Mouse (Mus musculus) kidney, adult 11 months (tissue): Measurements from ENCODE around the gene Klf2.

Experiments used
- DNase-seq: peaks from one replicate; pipeline ENCODE4 v3.0.0; 2022

Gene Klf2

DNA sequence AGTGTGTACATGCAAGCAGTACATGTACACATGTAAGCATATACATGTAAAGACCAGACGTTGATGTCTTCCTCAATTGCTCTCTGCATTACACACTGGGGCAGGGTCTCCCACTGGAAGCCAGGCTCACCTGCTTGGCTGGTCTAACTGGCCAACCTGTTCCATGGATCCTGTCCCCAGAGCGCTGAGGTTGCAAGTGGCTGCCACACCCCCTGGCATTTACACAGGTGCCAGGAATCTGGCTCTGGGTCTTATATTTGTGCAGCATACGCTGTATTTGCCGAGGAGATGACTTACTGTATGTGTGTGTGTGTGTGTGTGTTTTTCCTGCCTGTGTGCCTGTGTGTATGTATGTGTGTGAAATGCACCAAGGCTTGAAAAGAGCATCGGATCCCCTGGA lies 11.9 kb upstream of the Klf2 start:
- no peak for DNase-seq

DNA sequence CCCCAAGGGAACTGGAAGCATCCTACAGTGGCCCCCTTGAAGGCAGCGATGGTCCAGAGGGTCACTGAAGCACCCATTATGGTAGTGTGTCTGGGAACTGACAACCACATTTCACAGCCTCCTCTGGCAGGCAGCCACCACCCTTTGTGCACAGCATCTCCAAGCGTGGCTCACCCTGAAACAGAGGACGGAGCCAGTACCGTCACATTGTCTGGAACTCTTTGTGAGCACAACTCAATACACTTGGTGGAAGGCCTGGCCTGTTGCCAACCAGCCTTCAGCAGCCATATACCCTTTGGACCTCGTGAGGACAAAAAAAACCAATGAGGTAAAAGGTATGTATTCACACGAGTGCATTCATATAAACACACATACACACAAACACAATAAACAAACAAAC lies 10.6 kb upstream of the Klf2 start:
- peak; percentile 47 for DNase-seq

DNA sequence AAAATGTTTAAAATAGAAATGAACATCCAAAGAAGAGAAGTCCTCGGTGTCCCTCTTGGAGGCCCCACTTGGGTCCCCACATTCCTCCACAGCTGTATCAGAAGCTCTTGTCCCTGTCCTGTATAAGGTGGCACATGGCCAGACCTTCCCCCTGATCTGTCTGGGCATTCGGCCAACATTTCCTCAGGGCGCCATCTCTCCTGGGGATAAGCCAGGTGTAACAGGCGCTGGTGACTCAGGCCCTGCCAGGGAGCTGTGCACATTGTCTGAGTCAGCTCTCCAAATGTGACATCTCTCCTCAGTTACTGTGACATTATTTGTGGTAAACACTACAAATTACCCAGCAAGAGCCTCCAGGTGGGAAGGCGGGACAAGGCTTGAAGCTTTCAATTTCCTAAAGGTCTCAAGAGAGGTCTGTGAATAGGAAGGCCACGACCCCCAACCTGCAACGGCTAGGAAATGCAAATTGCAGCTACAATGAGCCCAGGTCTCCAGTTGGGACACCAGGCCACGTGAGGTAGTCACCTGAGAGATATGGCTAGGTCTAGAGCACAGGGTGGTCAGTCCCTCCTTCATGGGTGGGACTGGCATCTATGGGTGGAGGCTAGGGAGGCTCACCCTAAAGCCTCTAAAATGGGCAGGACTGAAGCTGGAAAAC lies 7.9 kb upstream of the Klf2 start:
- peak; percentile 81 for DNase-seq

DNA sequence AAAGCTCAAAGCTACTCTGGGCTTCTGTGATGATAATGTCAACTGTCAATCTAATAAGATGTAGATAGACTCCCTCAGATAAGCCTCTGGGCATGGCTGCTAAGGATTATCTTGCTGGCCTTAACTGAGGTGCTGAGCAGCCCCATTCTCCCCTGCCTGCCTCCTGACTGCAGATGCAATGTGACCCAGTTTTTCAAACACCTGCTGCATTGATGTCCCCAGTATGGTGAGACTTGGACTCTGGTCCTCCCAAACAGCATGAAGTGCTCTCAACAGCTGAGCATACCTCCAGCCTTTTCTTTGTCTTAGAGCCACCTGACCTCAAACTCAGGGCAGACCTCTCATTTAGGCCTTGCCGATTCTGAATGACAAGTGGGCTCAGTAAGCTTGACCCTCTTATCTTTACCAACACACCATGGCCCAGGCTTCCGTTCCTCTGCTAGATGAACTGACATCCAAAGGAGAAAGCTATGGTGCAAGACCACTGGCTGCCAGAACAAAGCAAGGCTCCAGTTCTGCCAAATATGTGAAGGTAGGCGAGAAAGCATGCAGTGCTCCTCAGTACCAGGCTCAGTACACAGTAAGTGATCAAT lies 5.8 kb upstream of the Klf2 start:
- no peak for DNase-seq

DNA sequence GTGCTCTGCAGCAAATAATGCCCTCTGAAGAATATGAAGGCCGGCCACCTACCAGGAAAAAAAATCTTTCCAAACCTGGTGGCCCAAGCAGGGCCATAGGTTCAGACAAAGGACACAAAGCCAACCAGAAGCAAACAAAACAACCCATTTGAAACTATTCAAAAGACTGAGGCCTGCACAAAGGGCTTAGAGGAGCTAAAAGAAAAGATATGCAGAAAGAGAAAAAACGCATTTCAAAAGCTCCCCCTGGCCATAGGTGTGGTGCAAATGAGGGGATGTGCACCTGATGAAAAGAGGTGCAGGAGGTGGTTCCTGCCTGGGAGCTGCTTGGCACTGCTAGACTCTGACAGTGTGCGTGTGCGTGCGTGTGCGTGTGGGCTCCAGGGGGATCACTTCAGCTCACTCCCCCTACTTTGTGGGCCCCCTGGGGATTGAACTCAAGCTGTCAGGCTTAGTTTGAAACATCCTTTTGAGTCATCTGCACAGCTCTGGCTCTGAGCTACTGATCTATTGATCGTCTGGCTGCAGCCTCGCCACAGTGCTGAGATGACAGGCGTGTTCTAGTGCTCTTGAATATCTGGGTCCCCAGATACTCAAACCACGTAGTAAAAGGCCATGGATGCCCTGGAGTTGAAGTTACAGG lies 2.7 kb upstream of the Klf2 start:
- no peak for DNase-seq

DNA sequence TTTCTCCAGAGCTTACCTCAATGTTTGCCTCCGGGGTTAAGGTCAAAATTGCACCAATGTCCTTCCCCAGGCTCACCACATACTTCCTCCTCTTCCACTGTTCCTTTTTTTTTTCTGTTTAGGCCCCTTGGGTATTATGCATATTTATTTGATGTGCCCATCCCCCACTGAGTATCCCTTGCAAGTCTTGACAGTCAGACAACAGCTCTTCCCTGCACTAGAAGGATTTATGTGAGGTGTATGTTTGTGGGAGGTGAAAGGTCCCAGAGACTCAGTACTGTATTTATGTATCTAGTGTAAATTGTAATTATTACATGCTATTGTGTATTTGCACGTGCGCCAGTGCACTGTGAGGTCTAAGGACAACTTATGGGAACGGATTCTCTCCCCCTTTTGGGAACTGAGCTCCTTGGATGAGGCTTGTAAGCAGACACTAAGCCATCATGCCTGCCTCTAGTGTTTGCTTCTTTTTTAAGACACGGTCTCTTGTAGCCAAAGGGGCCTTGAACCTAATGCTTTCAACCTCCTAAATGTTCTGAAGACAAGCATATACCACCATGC lies 1.0 kb upstream of the Klf2 start:
- no peak for DNase-seq

DNA sequence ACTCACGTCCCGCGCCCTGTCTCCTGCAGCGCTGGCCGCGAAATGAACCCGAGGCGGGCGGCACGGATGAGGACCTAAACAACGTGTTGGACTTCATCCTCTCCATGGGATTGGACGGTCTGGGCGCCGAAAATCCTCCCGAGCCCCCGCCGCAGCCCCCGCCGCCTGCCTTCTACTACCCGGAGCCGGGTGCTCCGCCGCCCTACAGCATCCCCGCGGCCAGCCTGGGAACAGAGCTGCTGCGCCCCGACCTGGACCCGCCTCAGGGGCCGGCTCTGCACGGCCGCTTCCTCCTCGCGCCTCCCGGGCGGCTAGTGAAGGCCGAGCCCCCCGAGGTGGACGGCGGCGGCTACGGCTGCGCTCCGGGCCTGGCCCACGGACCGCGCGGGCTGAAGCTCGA lies 564 bp downstream of the Klf2 start:
- no peak for DNase-seq

DNA sequence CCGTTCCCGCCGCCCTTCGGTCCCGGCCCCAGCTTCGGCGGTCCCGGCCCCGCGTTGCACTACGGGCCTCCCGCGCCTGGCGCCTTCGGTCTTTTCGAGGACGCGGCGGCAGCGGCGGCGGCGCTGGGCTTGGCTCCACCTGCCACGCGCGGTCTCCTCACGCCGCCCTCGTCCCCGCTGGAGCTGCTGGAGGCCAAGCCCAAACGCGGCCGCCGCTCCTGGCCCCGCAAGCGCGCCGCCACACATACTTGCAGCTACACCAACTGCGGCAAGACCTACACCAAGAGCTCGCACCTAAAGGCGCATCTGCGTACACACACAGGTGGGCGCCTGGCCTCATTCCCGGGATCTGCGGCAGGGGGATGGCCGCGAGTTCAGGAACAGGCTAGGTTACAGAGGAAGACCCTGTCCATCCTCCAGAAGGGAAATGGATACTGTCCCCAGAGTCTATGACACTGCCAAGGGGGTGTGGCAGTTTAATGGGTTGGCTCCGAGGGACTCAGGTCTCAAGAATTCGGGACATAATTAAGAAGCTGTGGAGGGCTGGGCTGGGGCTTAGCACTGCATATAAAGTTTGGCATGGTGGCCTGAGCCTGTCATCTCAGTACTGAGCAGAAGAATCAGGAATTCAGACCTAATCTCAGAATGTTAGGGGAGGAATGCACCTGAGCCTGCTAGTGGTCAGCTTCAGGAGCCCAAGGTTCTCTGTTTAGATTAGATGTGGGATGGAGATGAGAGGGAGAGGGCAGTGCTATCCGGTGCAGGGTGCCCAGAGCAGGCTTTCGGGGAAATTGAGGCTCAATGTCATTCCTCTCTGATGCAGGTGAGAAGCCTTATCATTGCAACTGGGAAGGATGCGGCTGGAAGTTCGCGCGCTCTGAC lies 1.3 kb downstream of the Klf2 start:
- no peak for DNase-seq

DNA sequence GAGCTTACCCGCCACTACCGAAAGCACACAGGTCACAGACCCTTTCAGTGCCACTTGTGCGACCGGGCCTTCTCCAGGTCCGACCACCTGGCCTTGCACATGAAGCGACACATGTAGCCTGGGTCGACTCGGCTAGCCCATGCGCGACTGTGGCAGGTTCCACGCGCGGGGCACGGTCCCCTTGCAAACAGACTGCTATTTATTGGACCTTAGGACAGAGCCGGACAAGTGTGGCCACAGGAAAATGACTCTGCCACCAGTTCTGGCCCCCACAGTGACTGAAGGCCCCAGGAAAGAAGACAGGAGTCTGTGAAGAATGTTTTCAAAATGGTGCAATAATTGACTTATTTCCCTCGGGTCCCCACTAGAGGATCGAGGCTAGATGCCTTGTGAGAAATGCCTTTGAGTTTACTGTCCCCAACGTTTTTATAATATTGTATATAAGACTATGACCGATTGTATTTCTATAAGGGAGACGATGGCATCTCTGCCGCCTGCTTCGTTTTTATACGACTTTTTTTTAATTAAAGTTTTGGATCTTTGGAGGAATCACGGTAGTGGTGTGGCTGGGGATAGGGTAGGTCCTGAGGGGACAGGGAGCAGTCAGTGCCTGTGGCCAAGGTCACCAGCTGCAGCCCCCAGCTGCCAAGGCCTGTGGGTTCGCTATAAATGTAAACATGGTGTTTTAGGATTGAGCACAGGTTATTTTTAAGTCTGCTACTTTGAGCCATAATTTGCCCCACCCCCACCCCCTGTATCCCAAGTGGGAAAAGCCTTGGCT lies 2.2 kb downstream of the Klf2 start:
- no peak for DNase-seq

DNA sequence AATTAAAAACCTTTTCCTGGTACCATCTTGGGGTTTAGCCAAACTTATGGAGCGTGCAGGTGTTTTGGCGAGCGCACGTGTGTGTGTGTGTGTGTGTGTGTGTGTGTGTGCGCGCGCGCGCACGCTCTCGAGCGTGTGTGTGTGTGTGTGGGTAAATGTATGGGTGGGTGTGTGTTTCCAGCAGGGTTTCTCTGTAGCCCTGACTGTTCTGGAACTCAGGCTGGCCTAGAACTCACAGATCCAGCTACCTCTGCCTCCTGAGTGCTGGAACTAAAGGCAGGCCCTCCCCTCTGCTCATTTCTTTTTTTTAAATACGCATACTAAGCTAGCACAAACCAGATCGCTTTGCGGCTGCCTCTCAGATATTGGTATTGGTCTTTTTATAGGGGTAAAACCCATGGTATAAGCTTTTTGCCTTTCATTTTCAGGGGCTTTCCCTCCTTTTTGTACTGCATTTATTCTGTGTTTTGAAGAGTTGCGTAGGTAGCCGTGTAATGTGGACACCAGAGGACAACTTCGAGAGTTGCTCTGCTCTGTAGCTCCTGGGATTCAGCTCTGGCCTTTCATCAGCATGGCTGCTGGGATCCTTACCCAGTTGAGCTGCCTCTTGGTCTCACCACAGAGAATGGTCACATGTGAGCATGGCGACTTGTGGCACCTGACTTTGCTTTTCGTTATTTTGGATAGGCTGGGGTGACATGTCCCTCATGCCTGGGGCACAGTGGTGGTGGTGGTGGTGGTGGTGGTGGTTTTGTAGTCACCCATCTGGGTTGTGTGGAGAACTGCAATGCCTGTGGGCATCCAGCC lies 3.0 kb downstream of the Klf2 start:
- DNase-seq = no peak

DNA sequence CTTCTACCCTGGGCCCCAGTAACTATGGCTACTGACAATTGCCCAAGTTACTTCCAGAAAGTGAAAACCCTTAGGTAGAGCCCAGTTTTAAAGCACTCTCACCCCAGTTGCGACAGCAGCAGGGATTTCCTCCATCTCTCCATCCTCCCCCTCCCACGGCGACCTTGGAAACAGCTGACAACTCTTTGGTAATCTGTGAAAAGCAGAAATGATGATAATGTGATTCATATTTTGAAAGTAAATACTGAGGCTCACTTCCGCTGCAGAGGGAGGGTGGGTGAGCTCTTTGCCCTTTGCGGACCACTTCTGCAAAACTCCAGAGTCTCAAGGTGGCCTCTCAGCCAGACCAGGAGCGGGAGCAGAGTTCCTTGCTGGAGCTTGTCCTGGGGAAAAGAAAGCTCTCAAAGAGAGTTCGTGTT lies 3.6 kb downstream of the Klf2 start:
- DNase-seq = no peak

DNA sequence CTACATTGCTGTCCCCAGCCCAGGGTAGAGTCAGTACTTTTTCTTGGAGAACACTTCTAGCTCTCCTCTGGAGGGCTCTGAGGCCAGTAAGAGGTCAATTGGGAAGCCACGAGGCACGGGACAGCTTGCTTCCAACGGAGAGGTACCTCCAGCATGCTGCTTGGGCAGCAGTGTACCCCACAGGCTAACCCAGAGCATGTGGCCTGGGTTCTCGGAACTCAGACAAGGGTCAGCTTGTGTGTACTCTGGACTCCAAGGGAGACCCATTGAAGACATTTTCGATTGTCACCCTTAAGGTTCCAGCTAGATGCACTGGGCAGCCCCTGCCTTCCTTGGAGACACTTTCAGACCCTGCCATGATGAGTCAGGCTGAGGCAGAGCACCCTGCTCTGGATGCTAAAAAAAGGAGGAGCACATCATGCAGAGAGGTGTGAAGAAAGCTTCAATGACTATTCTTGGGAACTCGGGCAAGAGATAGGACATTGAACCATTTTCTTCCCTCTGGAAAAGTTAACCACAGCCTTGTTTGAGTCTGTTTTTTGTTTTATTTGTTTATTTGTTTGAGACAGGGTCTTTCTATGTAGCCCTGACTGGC lies 4.4 kb downstream of the Klf2 start:
- DNase-seq = no peak

DNA sequence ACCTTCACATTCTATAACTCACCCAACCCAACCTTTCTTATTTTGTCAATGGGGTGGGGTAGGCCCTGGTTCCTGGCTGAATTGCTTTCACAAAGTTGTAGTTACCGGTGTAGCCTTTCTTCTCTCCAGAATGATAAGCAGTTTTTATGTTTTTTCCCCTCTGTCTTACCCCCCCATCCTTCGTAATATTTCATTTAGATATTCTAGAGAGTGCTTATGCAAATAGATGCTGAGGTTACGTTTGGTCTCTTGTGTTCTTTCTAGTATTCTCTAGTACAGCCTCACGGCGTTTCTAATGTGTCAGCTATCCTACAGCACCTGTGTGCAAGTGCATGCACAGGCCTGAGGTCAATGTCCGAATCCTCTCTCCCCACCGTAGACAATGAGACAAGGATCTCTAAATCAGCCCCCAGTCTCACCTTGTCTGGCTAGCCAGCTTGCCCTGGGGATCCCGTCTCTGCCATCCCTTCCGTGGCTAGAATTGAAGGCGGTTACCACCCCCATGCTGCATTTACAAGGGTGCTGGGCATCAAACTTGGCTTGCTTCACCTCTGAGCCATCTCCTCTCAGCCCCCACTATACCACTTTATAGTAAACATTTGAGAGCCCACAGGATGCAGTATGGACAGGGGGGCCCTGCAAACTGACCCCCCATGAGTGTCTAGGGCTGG lies 5.3 kb downstream of the Klf2 start:
- DNase-seq = no peak

DNA sequence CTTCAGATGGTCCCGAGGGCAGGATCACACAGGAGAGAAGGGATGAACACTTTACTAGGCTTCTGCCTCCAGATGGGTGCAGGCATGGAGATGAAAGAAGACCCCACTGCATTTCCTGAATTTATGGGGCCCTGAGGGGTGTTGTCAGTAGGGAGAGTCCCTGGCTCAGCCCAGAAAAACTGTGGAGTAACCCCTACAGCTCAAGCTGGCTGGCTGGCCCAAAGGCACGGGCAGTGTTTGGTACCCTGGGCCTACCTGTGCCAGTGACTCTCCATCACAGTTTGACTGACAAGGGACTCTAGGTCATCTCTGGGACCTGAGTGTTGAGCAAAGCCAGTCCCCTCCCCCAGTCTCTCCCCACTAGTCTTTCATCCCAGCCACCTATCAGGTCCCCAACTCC lies 5.9 kb downstream of the Klf2 start:
- no peak for DNase-seq

DNA sequence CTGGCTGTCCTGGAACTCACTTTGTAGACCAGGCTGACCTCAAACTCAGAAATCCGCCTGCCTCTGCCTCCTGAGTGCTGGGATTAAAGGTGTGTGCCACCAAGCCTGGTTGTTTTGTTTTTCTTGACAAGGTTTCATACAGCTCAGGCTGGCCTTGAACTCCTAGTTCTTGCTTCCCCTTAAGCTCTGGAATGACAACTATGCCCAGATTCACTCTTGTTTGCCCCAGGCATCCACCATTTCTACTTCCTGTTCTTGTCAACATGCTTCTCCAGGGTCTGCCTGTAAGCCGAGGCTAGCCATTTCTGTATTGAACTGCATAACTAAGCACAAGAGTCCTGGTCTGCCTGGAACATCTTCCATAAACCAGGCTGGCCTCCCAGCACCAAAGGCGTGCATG lies 10.3 kb downstream of the Klf2 start:
- DNase-seq = no peak

DNA sequence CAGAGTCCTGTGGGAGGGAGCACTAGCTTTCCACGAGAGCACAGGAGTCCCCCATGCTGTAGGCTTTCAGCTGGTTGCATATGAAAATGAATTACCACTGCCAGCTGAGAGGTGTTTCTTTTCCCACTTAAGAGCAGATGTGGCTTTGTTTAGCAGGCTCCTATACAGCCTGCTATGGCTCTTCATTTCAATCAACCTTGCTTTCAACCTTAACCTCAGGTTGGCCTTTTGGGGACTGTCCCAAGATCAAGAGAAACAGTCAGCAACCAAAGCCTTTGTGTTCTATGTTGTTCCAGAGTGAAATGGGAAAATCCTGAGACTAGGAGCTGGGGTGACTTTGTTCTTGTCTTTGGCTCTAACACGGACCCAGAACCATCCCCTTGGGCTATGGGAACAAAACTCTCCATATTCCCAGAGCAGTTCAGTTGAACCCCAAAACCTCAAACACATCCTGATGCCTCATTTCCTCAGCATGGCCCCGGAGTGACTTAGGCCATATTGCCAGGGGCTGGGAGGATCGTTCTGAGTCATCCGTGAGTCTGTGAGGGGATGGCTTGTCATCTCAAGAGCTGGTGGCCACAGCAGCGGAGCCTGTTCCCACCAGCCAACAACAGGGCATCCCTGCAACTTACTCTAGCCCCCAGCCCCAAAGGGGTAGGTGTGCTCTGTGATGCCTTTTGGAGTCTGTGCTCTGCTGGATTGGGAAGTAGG lies 12.1 kb downstream of the Klf2 start:
- DNase-seq = no peak

DNA sequence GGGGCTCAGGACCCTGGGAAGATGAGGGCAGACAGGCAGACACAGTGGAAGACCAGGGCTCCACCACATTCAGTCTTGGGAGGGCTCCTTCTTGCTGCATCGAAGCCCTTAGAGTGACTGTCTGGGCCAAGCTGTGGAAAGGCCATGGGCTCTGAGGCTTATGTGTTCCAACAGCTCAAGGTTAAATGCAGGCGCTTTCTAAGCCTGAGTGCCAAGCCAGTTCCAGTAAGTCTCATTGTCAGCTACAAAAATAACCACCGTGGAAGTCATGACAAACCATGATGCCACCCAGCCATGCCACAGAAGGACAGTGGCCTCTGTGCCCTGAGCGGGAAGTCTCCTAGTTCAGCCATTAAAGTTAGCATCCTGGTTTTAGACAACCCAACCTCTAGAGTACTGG lies 12.8 kb downstream of the Klf2 start:
- DNase-seq = no peak

DNA sequence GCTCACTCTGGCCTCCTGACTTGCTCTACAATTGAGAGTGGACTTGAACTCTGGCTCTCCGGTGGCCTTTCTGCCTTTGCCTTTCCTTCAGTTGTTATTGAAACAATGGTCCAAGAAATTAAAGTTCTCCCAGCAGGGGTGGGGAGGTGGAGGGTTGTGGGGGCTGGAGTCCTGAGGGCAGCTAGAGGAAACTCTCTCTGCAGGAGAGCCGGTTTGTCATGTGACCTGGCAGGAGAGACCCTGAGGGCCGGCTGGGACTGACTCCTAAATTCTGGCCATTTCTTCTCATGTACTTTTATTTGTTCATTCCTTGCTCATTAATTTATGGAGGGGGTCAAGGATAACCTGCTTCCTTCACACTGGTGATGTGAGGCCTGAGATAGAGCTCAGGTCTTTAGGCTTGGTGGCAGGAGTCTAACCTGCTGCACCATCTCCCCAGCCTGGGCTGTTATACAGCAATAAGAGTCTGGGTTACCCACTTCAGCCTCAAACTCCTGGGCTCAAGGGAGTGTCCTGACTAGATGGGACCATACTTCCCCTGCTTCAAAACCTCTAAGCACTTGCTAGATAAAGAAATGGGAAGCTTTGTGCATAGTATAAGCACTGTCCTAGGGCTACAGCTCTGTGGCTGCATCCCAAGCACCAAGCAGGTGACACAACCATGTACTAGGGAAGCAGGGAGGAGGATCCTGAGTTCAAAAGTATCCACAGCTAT lies 14.8 kb downstream of the Klf2 start:
- DNase-seq = no peak

DNA sequence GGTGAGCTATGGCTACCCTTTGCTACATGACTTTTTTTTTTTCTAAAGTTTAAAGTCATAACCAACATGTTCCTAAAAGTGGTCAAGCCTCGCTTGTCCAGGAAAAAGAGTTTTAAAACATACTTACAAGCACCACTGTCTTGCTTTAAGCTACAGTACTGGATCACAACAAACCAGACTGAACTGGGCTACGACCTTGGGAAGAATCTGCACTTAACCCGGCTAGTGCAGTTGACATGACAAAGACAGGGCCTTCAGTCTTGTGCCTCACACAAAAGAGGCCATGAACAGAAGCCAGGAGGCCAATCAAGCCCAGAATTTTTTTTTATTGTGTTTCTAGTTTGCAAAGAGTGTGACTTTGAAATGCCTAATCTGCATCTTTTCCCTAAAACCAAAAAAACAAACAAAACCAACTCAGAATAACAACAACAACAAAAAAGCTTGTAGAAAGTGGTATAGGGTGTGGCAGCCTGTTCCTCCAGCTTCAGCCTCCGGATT lies 15.4 kb downstream of the Klf2 start:
- no peak for DNase-seq
